Mouse (Mus musculus) skeletal muscle tissue, adult 2 months (tissue): Measurements from ENCODE around the gene Atp10a.

Experiments
- DNase-seq: peaks from one replicate; pipeline ENCODE4 v3.0.0-alpha.2; 2012; ENCODE audit warnings: low read depth, low spot score

The Atp10a gene

DNA sequence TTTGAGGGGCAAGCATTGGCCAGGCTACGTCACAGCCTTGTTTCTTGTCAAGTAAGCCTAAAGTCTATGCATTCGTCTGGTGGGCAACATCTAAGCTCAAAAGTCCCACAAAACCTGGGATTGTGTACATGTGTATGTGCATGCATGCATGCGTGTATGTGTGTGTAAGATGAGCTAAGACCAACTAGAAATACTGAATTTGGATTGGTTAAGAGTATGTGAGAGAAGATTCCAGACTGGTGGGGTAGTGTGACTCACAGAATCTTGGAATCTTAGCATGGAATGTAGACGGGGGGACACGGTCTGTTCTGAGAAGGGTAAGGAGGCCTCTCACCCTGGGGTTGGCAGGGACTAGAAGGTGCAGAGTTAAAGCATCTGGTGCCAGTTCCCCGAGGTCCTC, at the start of gene Atp10a:
Atp10a (plus strand) TSS at position 301 of the 400 bp plus-strand sequence.
- no peak for DNase-seq

DNA sequence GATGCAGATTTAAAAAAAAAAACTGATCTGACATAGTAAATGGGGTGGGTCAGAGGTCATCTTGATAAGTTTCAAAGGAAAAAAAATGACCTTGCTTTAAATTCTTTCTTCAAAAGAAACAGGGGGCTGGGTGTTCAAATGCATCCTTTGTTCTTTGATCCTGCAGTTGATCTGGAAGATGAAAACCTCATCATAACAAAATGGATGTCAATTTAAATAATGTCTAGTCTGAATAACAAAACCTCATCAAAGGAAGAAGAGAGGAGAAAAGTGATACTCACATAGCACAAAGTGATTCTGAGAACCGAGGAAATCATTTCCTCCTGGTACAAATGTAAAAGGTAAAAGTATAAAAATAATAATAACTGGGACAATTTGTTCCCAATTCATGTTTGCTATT, 37.9 kb upstream of the Atp10a start:
- no peak for DNase-seq

DNA sequence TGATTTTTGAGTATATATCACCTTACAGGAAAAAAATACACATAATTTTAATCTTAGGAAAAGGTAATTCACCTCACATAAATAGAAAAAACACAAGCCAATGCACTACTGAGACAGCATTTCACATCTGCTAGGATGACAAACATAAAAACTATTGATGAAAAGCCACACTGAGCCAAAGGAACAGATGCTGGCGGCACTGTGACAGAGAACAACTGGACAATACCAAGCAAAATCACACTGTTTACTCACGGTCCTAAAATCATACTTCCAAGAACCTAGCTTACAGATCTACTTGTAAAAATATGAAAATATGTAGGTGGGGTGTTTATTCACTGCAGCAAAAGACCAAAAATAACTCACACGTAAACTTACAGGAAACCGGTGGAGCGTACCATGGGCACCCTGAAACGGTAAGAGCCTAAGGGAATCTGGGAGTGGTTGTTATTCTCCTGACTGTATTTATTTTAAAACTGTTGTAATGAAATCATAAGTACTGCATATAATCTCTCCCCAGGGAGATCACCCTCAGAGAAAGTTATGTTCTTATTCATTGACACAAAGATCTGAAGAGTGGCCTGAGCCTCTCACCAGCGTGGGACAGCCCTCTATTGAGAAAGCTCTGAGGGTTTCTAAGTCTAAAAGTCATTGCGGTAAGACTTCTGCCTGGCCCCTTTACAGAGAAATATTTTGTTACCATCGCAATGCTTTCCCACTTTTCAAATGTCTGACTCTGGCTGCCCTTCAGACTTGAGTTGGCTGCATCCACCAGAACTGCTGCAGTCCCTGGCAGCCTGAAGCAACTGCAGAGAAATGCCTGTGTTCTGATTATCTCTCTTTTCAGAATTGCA, 29.4 kb upstream of the Atp10a start:
- DNase-seq, result peak; percentile 77

DNA sequence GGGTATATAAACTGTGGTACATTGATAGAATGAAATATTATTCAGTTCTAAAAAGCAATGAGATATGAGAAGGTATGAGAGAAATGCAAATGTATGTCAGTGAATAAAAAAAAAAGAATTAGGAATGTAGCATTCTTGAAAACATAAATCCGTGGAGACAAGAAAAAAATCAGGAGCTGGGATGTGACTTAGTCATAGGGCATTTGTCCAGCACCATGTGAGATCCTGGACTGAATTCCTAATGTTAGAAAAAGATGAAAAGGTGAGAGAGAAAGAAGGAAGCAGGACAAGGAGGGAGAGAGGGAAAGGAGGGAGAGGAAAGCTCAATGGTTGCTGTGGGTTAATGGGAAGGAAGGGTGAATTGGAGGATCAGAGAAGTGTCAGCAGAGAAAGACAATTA, 28.6 kb upstream of the Atp10a start:
- no peak for DNase-seq

DNA sequence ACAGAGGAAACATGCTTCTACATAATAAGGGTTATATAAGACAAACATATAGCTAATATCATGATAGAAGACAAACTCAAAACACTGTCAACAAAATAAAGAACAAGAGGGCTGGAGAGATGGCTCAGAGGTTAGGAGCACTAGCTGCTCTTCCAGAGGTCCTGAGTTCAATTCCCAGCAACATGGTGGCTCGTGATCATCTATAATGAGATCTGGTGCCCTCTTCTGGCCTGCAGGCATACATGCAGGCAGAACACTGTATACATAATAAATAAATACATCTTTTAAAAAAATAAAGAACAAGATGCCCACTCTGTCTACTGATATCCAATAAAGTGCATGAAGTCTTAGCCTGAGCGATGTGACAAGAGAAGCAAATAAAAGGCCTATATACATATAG, 26.7 kb upstream of the Atp10a start:
- DNase-seq, result no peak

DNA sequence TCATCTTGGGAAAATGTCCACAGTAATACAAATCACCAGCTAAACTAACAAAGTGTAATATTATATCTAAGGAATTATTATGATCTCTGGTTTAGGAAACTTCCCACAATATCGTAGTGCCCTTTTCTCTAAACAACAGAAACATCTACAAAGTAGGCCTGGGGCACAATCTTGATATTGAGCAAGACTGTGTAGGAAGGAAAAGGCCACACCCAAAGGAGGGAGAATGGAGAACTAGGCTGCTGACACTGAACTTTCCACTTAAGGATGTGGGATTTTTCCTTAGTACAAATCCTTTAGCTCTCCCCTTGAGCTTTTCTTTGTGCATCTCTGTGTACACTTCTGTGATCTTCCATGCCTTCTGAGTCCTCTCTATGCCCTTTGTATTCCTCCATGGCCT, 22.3 kb upstream of the Atp10a start:
- DNase-seq, result no peak

DNA sequence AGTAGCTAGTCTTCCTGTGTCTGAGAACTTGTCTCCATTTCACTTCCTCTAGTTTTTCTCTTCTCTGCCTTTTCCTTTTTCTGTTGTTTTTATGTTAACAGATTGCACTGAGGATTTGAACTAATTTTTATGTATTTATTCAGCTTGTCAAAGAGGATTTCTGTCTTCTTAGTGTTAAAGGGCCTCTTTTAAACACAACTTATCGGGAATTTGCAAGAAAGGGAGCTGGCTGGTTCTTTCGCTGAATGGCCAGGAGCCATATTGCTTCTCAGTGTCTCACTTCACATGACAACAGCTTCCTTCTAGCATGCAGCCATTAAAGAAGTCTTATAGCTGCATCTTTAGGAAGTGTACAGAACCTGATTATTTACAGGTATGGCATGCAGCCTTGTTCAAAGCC, 16.3 kb upstream of the Atp10a start:
- no peak for DNase-seq

DNA sequence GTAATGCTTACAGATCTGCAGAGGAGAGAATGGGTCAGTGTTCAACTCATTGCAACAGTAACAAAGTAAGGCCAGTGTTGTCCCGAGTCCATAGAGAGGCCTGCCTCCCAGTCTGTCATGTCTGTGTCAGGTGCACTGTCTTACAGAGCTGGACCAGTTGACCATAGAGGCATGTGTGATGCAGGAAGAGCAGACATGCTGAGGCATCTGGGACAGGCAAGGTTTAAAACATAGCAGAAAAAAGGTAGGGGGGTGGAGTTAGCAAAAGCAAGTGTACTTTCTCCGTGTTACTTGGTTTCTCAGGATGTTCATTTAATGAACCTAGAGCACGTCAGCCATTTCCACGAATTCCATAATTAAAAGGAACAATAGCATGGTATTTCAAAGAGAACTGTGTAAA, 15.5 kb upstream of the Atp10a start:
- DNase-seq, result no peak

DNA sequence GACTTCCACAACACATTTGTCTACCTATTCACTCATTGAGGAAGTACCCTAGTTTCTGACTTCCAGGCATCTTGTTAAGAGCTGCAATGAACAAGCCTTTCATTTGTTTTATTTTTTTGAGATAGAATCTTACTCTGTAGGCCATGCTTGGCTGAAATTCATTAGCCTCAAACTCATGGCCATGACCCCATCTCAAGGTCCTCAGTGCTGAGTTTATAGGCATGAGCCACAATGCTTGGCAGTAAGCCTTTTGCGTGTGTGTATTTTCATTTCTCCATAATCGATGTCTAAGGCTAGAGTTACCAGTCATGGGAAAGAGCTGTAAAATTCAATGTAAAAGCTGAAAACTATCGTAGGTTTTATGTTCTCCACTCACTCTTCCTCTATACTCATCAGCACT, 14.1 kb upstream of the Atp10a start:
- no peak for DNase-seq

DNA sequence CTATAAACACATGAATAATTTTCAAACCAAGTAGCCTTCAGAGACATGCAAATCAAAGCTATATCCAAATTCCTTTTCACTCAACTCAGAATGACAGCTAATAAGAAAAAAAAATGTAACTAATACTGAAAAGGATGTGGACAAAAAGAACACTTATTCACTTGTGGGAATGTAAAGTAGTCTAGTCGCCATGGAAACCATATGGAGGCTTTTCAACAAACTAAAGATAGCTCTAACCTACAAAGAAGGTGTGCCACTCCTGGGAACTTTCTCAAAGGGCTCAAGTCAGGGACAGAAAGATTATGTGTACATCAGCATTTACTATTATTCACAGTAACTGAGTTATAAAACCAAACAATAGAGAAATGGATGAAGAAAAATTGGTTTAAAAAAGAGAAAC, 8.6 kb upstream of the Atp10a start:
- no peak for DNase-seq

DNA sequence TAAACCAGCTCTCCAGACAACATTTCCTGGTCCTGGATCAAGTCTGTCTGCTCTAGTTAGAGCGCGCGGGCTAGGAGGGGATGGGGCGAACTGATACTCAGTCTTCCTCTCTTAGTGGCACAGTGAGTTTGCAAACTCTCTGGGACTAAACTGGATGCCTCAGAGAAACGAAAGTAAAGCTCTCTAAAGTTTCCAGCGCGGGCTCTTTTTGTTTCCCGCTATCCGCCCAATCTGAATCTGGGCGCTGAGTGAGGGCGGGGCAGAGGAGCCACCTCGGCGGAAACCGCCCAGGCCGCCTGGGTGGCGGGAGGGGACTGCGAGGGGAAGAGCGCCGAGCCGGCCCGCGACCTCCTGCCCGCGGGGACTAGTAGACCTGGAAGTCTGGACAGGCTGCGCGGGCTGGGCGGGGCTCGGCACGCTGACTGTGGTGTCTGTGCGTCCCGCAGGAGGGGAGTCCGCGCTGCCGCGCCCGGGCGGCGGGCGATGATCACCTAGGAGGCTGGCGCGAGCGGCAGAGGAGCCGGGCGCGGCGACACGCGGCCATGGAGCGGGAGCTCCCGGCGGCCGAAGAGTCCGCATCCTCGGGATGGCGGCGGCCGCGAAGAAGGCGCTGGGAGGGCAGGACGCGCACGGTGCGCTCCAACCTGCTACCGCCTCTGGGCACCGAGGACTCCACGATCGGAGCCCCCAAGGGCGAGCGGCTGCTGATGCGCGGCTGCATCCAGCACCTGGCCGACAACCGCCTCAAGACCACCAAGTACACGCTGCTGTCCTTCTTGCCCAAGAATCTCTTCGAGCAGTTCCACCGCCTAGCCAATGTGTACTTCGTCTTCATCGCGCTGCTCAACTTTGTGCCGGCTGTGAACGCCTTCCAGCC, 2.2 kb downstream of the Atp10a start:
- DNase-seq, result peak; percentile 48

DNA sequence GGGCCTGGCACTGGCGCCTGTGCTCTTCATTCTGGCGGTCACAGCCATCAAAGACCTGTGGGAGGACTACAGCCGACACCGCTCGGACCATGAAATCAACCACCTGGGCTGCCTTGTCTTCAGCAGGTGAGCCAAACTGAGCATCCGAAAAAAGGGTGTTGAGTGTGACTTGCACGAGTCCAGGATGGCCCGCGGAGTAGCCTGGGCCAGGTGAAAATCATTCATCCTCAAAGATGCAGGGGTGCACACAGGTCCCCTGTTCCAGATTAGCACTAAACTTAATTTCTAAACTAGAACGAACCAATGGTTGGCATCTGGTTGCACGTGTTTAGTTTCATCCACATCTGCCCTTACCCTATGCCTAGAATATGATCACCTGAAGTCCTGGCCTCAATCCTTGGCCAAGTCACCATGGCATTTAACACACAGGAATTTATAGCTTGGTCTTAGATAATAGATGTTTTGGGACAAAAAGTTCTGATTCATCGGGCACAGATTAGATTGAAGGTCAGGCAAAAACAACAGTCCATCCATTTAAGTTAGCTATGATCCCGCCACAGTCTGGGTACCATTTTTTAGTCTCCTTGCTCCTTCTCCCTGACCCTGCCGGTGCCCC, 2.9 kb downstream of the Atp10a start:
- DNase-seq, result no peak

DNA sequence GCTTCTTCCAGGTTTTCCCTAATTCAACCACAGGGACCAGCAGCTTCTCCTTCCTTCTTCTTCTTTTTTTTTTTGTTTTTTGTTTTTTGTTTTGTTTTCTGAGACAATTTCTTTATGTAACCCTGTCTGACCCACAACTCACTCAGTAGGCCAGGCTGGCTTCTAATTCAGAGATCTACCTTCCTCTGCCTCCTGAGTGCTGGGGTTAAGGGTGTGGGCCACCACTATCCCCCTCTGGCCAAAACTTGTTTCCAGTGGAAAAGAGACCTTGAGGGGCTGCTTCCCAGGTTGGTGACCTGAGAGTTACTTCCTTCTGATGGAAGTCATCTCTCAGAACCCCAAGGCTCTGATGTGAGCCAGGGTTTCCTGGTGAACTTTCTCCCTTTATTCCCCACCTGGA, 4.1 kb downstream of the Atp10a start:
- no peak for DNase-seq

DNA sequence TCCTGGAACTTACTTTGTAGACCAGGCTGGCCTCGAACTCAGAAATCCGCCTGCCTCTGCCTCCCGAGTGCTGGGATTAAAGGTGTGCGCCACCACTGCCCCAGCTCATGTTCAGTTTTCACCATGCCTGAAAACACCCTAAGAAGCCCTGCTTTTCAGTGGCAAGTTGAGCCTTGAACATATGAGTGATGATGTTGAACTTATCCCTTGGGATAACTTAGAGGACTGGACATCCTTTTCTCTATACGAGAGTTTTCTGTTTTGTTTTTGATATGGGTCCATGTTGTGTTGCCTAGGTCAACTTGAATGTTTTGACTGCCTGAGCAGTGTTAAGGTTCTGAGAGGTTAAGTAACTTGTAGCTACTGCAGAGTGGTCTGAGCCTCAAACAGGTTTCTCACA, 4.7 kb downstream of the Atp10a start:
- no peak for DNase-seq

DNA sequence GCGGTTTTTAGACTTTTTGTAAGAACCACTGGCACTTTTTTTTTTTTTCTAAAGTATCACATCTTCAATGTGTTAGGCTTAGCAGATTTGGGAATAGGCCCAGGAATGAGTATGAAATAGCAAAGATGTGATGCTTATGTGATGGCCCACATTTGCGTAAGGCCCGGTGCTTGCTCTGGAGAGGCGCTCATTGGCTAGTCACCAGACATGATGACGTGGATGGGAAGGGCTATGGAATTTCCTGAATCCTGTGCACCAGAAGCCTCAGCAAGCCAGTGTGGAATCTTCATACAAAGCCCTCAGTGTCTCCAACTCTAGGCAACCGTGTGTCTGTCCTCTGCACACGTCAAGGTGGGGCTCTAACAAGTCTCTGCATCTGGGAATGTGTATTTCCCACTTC, 5.1 kb downstream of the Atp10a start:
- no peak for DNase-seq

DNA sequence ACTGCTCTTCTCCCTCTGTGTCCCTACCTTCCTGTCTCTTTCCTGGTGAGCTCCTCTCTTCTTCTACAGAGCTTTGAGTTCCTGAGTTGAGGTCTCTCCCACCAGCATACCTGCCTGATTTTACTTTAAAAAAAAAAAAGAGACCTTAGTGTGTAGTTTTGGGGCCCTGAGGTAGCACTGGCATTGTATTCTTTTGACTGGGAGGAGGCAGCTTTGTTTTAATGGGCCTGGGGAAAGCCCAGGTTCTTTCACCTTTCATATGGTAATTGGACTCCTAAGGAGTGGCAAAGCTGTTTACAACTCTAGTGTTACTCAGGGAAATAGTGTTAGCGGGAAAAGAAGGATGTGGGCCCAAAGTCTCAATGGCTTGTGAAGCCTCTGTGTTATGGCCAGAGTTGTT, 12.7 kb downstream of the Atp10a start:
- no peak for DNase-seq

DNA sequence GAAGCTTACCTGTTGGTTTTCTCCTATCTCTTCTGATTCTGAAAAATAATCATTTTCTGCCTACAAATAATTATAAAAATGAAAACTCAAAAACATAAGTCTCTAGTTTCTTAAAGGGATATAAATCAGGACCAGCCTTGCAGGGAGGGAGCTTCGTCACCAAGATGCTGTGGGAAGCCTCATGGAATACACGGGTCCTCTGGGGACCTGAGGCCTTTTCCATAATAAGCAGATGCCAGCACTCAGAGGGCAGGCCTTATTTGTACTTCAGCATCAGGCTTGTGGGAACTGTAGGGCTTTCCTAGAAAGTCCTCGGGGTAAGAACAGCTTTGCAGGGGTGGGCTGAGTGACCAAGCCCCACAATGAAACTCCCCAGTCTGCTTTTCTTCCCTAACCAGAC, 20.1 kb downstream of the Atp10a start:
- no peak for DNase-seq

DNA sequence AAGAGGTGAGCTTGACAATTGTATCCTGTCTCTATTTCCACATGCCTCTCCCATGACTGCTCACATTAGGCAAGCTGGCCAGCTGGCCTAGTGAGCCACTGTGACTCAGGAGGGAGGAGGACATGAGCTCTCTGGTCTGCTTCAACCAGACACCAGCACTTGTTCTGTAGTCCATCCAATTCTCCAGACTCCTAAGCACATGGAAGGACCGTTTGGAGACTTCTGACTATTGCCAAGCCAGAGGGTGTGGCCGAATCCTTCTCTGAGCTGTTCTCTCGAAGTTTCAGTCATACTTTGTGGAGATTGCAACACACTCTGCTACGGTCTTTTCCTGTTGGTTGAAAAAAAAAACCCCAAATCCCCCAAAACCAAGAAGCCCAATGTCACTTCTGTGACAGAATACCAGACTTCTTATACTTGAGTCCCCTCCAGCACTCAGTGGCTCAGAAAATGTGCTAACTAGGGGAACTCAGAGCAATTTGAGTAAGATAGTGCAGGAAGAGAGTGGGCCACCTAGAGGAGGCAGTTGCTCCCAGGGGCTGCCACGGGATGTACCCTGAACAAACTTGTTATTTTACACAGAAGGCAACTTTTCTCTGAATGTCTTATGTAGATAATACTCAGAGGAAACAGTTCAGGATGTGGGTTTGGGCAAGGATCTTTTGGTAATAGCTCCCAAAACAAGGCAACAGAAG, 21.3 kb downstream of the Atp10a start:
- peak; percentile 86 for DNase-seq

DNA sequence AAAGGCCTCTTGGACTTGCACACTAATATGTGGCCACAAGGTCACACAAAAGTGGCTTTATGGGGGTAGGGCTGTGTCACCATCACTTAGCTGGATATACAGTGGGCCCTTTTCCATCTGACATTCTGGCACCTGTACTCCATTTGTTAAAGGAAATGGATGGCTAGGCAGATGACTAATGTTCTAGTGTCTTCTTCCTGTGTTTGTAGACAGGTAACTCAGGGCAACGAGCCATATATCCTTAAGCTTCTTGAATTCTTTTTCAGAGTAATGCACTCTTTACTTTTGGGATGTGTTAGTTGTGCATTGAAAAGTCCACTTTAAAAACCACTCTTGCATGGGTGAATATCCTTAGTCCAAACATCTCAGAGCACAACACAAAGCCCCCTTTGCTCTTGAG, 30.0 kb downstream of the Atp10a start:
- no peak for DNase-seq

DNA sequence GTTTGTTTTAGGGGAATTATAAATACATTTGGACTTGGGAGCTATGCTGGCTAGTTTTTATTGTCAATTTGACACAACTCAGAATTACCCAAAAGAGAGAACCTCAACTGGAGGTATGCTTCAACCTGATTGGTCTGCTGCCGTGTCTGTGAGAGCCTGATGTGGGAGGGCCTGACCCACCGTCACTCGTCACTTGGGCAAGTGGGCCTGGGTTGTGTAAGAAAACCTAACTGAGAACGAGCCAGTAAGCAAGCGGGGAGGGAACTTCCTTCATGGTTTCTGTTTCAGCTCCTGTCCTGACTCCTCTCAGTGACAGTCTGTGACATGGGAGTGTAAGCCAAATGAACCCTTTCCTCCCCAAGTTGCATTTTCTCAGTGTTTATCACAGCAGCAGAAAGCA, 30.6 kb downstream of the Atp10a start:
- DNase-seq, result peak; percentile 25

DNA sequence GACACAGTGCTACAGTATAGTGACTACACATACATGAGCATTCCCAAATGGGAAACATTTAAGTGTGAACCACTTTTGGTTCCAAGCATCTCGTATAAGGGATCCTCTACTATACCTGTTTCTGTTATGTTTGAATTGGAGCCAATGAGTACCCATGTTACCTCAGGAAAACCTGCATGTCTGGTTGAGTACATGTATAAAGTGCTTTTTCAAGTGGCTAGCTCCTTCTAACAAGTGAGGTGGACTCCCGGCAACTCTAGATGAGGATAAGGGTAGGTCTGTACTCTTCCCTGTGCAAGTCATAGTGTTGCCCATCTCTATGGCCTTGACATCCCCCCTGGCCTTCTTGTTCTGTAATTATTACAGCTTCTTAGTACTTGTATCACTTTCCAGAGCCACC, 31.0 kb downstream of the Atp10a start:
- no peak for DNase-seq
